Mouse (Mus musculus) embryonic fibroblast, embryonic 13.5 days (primary cell): ENCODE data around the gene Hnrnpl.
A peak's percentile ranks its signal among the peaks of the same experiment; 100 is the strongest.

Experiments
- CTCF ChIP-seq: IDR thresholded peaks from 2 replicates; pipeline ENCODE4 v1.5.1; 2011; ENCODE audit warnings: mild to moderate bottlenecking, control low read depth, low read length, moderate library complexity, borderline replicate concordance; ENCODE audit not compliant: insufficient read depth
- POLR2A ChIP-seq: IDR thresholded peaks from 2 replicates; pipeline ENCODE4 v1.6.1; 2011; ENCODE audit warnings: low read depth, mild to moderate bottlenecking, control low read depth, low read length, moderate library complexity

GRCm38 (mm10) chr7:28812436-28812835, 4.1 kb downstream of the Hnrnpl start:
- TF ChIP-seq CTCF (no peak), POLR2A (peak; percentile 6; the same call in 1 of the 2 replicates)
